ENCODE assay signal across 15 mouse cellular contexts in the genomic region with DNA sequence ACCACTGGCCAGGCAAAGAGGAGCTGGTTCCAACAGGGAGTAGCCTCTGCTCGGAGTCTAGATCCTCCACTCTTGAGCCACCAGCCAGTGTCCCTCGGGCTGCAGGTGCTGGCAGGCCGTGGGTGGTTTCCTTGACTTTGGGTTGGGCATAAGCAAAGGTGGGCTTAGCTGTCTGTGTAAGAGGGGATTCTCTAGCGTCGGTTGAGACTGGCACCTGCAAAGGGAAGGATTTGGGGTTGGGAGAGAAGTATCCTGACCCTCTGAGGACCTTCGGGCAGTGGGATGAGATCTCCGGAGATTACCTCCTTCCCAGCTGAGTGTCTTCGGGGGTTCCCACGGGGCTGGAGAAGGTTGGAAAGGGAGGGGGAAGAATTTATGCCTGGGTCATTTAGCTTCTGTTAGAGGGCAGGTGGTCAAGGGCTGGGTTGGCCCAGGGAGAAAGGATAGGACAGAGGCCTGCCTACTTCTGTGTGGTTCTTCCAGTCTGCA. TPM values are rescaled to one million over a fixed set of nuclear protein-coding genes. Genes with fewer than 3 reads are reported as not detected.
DNase-seq lines count a peak whose midpoint lies in the region; ATAC-seq and TF ChIP-seq lines count a peak whose summit lies in the region.
"Had no signal": no experiment of that assay in that cellular context is flagged by ENCODE, and none has a peak within 500 bp of the region (broad histone marks: within the 10 kb centered on the region; RNA-seq: fewer than 3 reads in every experiment).

No protein-coding gene starts in this region.

- H3K27ac ChIP-seq in cortical plate, adult 2 months (ENCODE audit: insufficient read depth, low read length), result peak overlapping the region; percentile 95
- peak overlapping the region; percentile 89 for H3K27ac ChIP-seq in embryonic facial prominence, embryonic 10.5 days (replicated peaks)
- H3K27ac ChIP-seq in hindbrain, embryonic 10.5 days, result peak overlapping the region; percentile 99
- peak overlapping the region; percentile 98 for H3K27ac ChIP-seq in midbrain, embryonic 15.5 days
- H3K27ac ChIP-seq: heart, embryonic 10.5 days; intestine, embryonic 15.5 days; limb, embryonic 12.5 days; lung, embryonic 15.5 days; stomach, embryonic 15.5 days had no signal

- 0 out of 2 replicates have a peak, but pooled peaks cover 6% of the 10 kb centered on the region for H3K36me3 ChIP-seq in embryonic facial prominence, embryonic 10.5 days (replicated peaks)
- H3K36me3 ChIP-seq in hindbrain, embryonic 10.5 days, result peaks cover 18% of the 10 kb centered on the region
- no peaks in the 10 kb centered on the region for H3K36me3 ChIP-seq in midbrain, embryonic 15.5 days (replicated peaks)
- H3K36me3 ChIP-seq: intestine, embryonic 15.5 days; limb, embryonic 12.5 days; lung, embryonic 15.5 days; stomach, embryonic 15.5 days had no signal

- DNase-seq in embryonic facial prominence, embryonic 10.5 days (ENCODE audit: low spot score), result peak; percentile 32
- DNase-seq in hindbrain, embryonic 10.5 days (ENCODE audit: low spot score), result peak; percentile 56
- DNase-seq in heart, adult 11 months, result no peak
- DNase-seq in adrenal gland, postnatal 10 days, result no peak
- DNase-seq in heart, postnatal 4 days, result no peak
- no peak for DNase-seq in urinary bladder, postnatal 25 days (ENCODE audit: low spot score)

- no peaks in the 10 kb centered on the region for H3K9me3 ChIP-seq in embryonic facial prominence, embryonic 10.5 days
- H3K9me3 ChIP-seq in hindbrain, embryonic 10.5 days, result no peaks in the 10 kb centered on the region
- no peaks in the 10 kb centered on the region for H3K9me3 ChIP-seq in midbrain, embryonic 15.5 days
- H3K9me3 ChIP-seq: heart, embryonic 10.5 days; intestine, embryonic 15.5 days; limb, embryonic 12.5 days; lung, embryonic 15.5 days; stomach, embryonic 15.5 days had no signal

- peaks cover 4% of the 10 kb centered on the region for H3K4me1 ChIP-seq in cortical plate, adult 2 months (ENCODE audit: control insufficient read depth, insufficient read depth, low read length)
- peaks cover 62% of the 10 kb centered on the region for H3K4me1 ChIP-seq in embryonic facial prominence, embryonic 10.5 days
- H3K4me1 ChIP-seq in hindbrain, embryonic 10.5 days (replicated peaks), result peaks cover 92% of the 10 kb centered on the region
- peaks cover 62% of the 10 kb centered on the region for H3K4me1 ChIP-seq in midbrain, embryonic 15.5 days

- WGBS in embryonic facial prominence, embryonic 10.5 days, result 5% methylated on average over 9 of the region's 9 CpGs
- 5% methylated on average over 9 of the region's 9 CpGs for WGBS in hindbrain, embryonic 10.5 days
- 5% methylated on average over 9 of the region's 9 CpGs for WGBS in midbrain, embryonic 15.5 days

- ATAC-seq in midbrain, embryonic 15.5 days (replicated peaks), result no peak
- ATAC-seq: intestine, embryonic 15.5 days had no signal

- H3K27me3 ChIP-seq in embryonic facial prominence, embryonic 10.5 days (replicated peaks; ENCODE audit: low read depth, poor library complexity, severe bottlenecking), result peaks cover 97% of the 10 kb centered on the region
- peaks cover 79% of the 10 kb centered on the region for H3K27me3 ChIP-seq in hindbrain, embryonic 10.5 days (ENCODE audit: insufficient read depth, poor library complexity, severe bottlenecking)
- no peaks in the 10 kb centered on the region for H3K27me3 ChIP-seq in midbrain, embryonic 15.5 days (replicated peaks)

- peak overlapping the region; percentile 78 for H3K4me3 ChIP-seq in cortical plate, adult 2 months (ENCODE audit: insufficient read depth, low read length)
- H3K4me3 ChIP-seq in embryonic facial prominence, embryonic 10.5 days, result peak overlapping the region; percentile 69
- peak overlapping the region; percentile 92 for H3K4me3 ChIP-seq in hindbrain, embryonic 10.5 days
- peak overlapping the region; percentile 87 for H3K4me3 ChIP-seq in midbrain, embryonic 15.5 days

- H3K4me2 ChIP-seq in midbrain, embryonic 15.5 days, result peak overlapping the region; percentile 56

- peak overlapping the region; percentile 98 for H3K9ac ChIP-seq in midbrain, embryonic 15.5 days
- H3K9ac ChIP-seq: intestine, embryonic 15.5 days; limb, embryonic 12.5 days; lung, embryonic 15.5 days; stomach, embryonic 15.5 days had no signal

- no peak for TF ChIP-seq CTCF in cortical plate, adult 2 months (IDR thresholded peaks at IDR 0.05; ENCODE audit: extremely low read depth, insufficient read depth, low read length)

- no peak for TF ChIP-seq POLR2A in cortical plate, adult 2 months (IDR thresholded peaks at IDR 0.05; ENCODE audit: extremely low read depth, insufficient read depth, low read length)

RNA-seq across cellular contexts. Expression of a gene that starts 28.9 kb away (rescaled TPM):
- polyA plus RNA-seq in cortical plate, adult 2 months (2012; rRNA removed), result 45.2 and 49.1 TPM in 2 replicates
- 72.3 and 73.3 TPM in 2 replicates for polyA plus RNA-seq in embryonic facial prominence, embryonic 10.5 days (2016; fragmentation: Nextera tagmentation; extraction: Ambion mirVana)
- 62.0 and 67.1 TPM in 2 replicates for polyA plus RNA-seq in hindbrain, embryonic 10.5 days (2016; fragmentation: Nextera tagmentation; extraction: Ambion mirVana)
- polyA plus RNA-seq in midbrain, embryonic 15.5 days (2015; fragmentation: Nextera tagmentation; extraction: Ambion mirVana), result 52.0 and 52.2 TPM in 2 replicates
- total RNA-seq in adrenal gland, postnatal 10 days (2021), result 10 to 100 TPM; 44.8 to 55.9 TPM
- 10 to 100 TPM; 47.0 to 47.8 TPM for total RNA-seq in heart, postnatal 4 days (2021)

RNA-seq across cellular contexts. Expression of a gene that starts 36.9 kb away (rescaled TPM):
- 0.23 and 0.32 TPM in 2 replicates for polyA plus RNA-seq in cortical plate, adult 2 months (2012; rRNA removed)
- polyA plus RNA-seq in embryonic facial prominence, embryonic 10.5 days (2016; fragmentation: Nextera tagmentation; extraction: Ambion mirVana), result 0.31 and 0.34 TPM in 2 replicates
- polyA plus RNA-seq in hindbrain, embryonic 10.5 days (2016; fragmentation: Nextera tagmentation; extraction: Ambion mirVana), result 0.52 and 1.3 TPM in 2 replicates
- 0.10 and 0.31 TPM in 2 replicates for polyA plus RNA-seq in midbrain, embryonic 15.5 days (2015; fragmentation: Nextera tagmentation; extraction: Ambion mirVana)
- total RNA-seq in adrenal gland, postnatal 10 days (2021), result not detected
- not detected for total RNA-seq in heart, postnatal 4 days (2021)
- total RNA-seq: adrenal gland, postnatal 4 days; CH12.LX had no signal
- polyA plus RNA-seq: intestine, embryonic 15.5 days; limb, embryonic 12.5 days had no signal

Comparison
In these comparisons a context has a peak if more than half of its experiments do, and no peak if none do; other contexts are left out.
1. DNase-seq: peak in embryonic facial prominence, embryonic 10.5 days (single experiment) and hindbrain, embryonic 10.5 days (single experiment); none in heart, adult 11 months (single experiment), adrenal gland, postnatal 10 days (single experiment), heart, postnatal 4 days (single experiment) and urinary bladder, postnatal 25 days (single experiment).
2. Peak in every context shown above with its lines, with median percentiles within 50 percentile points of each other: H3K27ac ChIP-seq and H3K4me3 ChIP-seq.